Mouse (Mus musculus): ENCODE data around the gene Gfod2. TPM values are rescaled to one million over a fixed set of nuclear protein-coding genes. Genes with fewer than 3 reads are reported as not detected.

The Gfod2 gene
- polyA plus RNA-seq (2015; fragmentation: Nextera tagmentation; extraction: Ambion mirVana), result 74.2 and 83.3 TPM in 2 replicates

DNA sequence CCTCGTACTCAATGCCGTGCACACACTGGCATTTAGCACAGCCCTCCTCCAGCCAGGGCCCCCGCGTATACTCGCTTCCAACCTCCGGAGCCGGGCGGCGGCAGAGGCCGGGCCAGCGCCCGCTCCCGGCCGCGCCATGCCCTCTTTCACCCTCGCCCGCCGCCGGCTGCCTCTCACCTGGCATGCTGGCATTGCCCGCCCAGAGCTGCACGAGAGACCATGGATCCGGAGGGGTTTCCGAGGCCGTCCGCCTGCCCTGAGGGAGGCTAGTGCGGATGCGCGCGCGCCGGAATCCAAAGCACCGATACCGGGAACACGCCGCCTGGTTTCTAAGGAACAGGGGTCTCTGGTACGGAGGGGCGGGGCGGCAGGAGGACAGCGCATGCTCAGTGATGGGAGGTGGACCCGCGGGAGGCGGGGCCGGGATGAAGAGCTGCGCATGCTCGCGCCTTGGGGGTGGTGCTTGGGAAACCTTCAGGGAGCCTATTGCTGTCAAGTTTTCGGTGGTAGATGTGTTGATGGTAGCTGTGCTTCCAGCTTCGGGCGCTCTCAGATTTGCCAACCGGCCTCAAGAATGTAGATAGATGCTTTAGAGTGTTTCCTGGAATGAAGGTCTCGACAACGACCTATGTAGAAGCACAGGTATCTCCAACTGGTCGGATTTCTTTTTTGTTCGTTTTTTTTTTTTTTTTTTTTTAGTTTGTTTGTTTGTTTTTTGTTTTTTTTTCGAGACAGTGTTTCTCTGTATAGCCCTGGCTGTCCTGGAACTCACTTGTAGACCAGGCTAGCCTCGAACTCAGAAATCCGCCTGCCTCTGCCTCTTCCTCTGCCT lies at the start of gene Gfod2:
Gene Gfod2, minus strand, starts transcription at position 388 of the 832 bp plus-strand sequence.
- Histone ChIP-seq H3K36me3 (ENCODE audit: control insufficient read depth, insufficient read depth) (no peaks in the 10 kb centered on the region), H3K4me1 (replicated peaks; ENCODE audit: control insufficient read depth, insufficient read depth, low read length) (peaks cover 20% of the 10 kb centered on the region), H3K27ac (ENCODE audit: low read length) (peak within 1 kb of the TSS; percentile 93), H3K27me3 (replicated peaks; ENCODE audit: control insufficient read depth, insufficient read depth, low read length) (no peaks in the 10 kb centered on the region), H3K4me3 (replicated peaks; ENCODE audit: low read length) (peak within 1 kb of the TSS; percentile 93), H3K4me2 (ENCODE audit: low read length) (peak within 1 kb of the TSS; percentile 90), H3K9ac (replicated peaks; ENCODE audit: low read depth, low read length) (peak within 1 kb of the TSS; percentile 93), H3K9me3 (ENCODE audit: control insufficient read depth, low read length) (no peaks in the 10 kb centered on the region)
- WGBS, result 4% methylated on average over 57 of the region's 57 CpGs
- ATAC-seq, result peak; percentile 99

DNA sequence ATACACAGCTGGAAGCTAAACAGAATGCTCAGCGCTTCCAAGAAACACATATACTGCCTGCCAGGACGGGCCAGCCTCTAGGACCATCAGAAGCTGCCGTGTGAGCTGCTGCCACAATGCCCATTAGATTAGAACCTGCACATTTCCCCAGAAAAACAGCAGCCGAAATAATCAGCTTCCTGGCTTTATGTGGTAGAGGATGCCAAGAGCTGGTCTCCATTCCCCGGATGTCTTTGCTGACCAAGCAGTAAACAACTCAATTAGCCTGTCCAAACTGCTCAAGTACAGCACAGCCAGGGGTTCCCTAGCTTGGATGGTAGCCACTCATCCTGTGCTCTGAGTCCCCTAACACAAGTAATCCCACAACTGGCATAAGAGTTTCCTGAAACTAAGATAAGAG lies 49.3 kb upstream of the Gfod2 start:
- Histone ChIP-seq H3K4me2 (ENCODE audit: low read length) (no peak overlapping the region), H3K9ac (replicated peaks; ENCODE audit: low read depth, low read length) (no peak overlapping the region), H3K4me1 (replicated peaks; ENCODE audit: control insufficient read depth, insufficient read depth, low read length) (no peaks in the 10 kb centered on the region), H3K4me3 (replicated peaks; ENCODE audit: low read length) (no peak overlapping the region), H3K36me3 (ENCODE audit: control insufficient read depth, insufficient read depth) (peaks cover 4% of the 10 kb centered on the region), H3K9me3 (ENCODE audit: control insufficient read depth, low read length) (no peaks in the 10 kb centered on the region), H3K27ac (ENCODE audit: low read length) (no peak overlapping the region), H3K27me3 (replicated peaks; ENCODE audit: control insufficient read depth, insufficient read depth, low read length) (no peaks in the 10 kb centered on the region)
- ATAC-seq, result no peak
- WGBS, result 83% methylated on average over 5 of the region's 5 CpGs

DNA sequence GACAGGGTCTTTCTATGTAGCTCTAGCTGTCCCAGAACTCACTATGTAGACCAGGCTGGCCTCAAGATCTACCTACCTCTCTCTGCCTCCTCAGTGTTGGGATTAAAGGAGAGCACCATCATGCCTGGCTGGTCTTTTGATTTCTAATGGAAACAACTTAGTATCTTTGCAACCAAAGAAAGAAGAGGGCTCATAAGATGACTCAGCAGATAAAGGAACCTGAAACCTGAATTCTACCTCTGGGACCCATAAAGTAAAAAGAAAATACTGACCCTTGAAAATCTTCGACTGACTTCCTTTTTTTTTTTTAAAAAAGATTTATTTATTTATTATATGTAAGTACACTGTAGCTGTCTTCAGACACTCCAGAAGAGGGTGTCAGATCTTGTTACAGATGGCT lies 47.5 kb upstream of the Gfod2 start:
- Histone ChIP-seq H3K9me3 (ENCODE audit: control insufficient read depth, low read length) (no peaks in the 10 kb centered on the region), H3K27me3 (replicated peaks; ENCODE audit: control insufficient read depth, insufficient read depth, low read length) (no peaks in the 10 kb centered on the region), H3K4me2 (ENCODE audit: low read length) (no peak overlapping the region)

GRCm38 (mm10) chr8:105805346-105805745 lies 46.9 kb upstream of the Gfod2 start:
- no peaks in the 10 kb centered on the region for H3K27me3 ChIP-seq (replicated peaks; ENCODE audit: control insufficient read depth, insufficient read depth, low read length)
- no peak overlapping the region for H3K4me2 ChIP-seq (ENCODE audit: low read length)
- H3K36me3 ChIP-seq (ENCODE audit: control insufficient read depth, insufficient read depth), result peaks cover 4% of the 10 kb centered on the region
- no peaks in the 10 kb centered on the region for H3K4me1 ChIP-seq (replicated peaks; ENCODE audit: control insufficient read depth, insufficient read depth, low read length)
- ATAC-seq, result no peak
- H3K9me3 ChIP-seq (ENCODE audit: control insufficient read depth, low read length), result no peaks in the 10 kb centered on the region
- H3K4me3 ChIP-seq (replicated peaks; ENCODE audit: low read length), result no peak overlapping the region
- 74% methylated on average over 3 of the region's 3 CpGs for WGBS
- no peak overlapping the region for H3K9ac ChIP-seq (replicated peaks; ENCODE audit: low read depth, low read length)
- H3K27ac ChIP-seq (ENCODE audit: low read length), result no peak overlapping the region

More for the DNA sequence above, 47.5 kb upstream of the Gfod2 start:
- Histone ChIP-seq H3K9ac (replicated peaks; ENCODE audit: low read depth, low read length) (no peak overlapping the region), H3K27ac (ENCODE audit: low read length) (no peak overlapping the region), H3K36me3 (ENCODE audit: control insufficient read depth, insufficient read depth) (peaks cover 4% of the 10 kb centered on the region), H3K4me1 (replicated peaks; ENCODE audit: control insufficient read depth, insufficient read depth, low read length) (no peaks in the 10 kb centered on the region), H3K4me3 (replicated peaks; ENCODE audit: low read length) (no peak overlapping the region)
- no peak for ATAC-seq
- WGBS, result 95% methylated on average over 1 of the region's 1 CpGs

- no peak overlapping the region for H3K4me3 ChIP-seq (replicated peaks; ENCODE audit: low read length)
- no peak overlapping the region for H3K9ac ChIP-seq (replicated peaks; ENCODE audit: low read depth, low read length)
- H3K27ac ChIP-seq (ENCODE audit: low read length), result no peak overlapping the region
- no peaks in the 10 kb centered on the region for H3K4me1 ChIP-seq (replicated peaks; ENCODE audit: control insufficient read depth, insufficient read depth, low read length)
- H3K4me2 ChIP-seq (ENCODE audit: low read length), result no peak overlapping the region
- no peaks in the 10 kb centered on the region for H3K27me3 ChIP-seq (replicated peaks; ENCODE audit: control insufficient read depth, insufficient read depth, low read length)
- peaks cover 4% of the 10 kb centered on the region for H3K36me3 ChIP-seq (ENCODE audit: control insufficient read depth, insufficient read depth)
- no peak for ATAC-seq
- H3K9me3 ChIP-seq (ENCODE audit: control insufficient read depth, low read length), result no peaks in the 10 kb centered on the region
- WGBS, result 92% methylated on average over 7 of the region's 7 CpGs
Measured at GRCm38 (mm10) chr8:105804797-105805196, 46.3 kb upstream of the Gfod2 start.

GRCm38 (mm10) chr8:105801153-105801904 lies 42.9 kb upstream of the Gfod2 start:
- ATAC-seq, result no peak

GRCm38 (mm10) chr8:105799091-105799812 lies 40.8 kb upstream of the Gfod2 start:
- H3K4me1 ChIP-seq (replicated peaks; ENCODE audit: control insufficient read depth, insufficient read depth, low read length), result peaks cover 5% of the 10 kb centered on the region
- WGBS, result 42% methylated on average over 8 of the region's 8 CpGs
- no peak overlapping the region for H3K4me3 ChIP-seq (replicated peaks; ENCODE audit: low read length)
- H3K9ac ChIP-seq (replicated peaks; ENCODE audit: low read depth, low read length), result no peak overlapping the region
- H3K9me3 ChIP-seq (ENCODE audit: control insufficient read depth, low read length), result no peaks in the 10 kb centered on the region
- no peak overlapping the region for H3K4me2 ChIP-seq (ENCODE audit: low read length)
- no peaks in the 10 kb centered on the region for H3K36me3 ChIP-seq (ENCODE audit: control insufficient read depth, insufficient read depth)
- no peaks in the 10 kb centered on the region for H3K27me3 ChIP-seq (replicated peaks; ENCODE audit: control insufficient read depth, insufficient read depth, low read length)
- peak; percentile 55; the same call in 1 of the 2 replicates for ATAC-seq
- H3K27ac ChIP-seq (ENCODE audit: low read length), result no peak overlapping the region

More at GRCm38 (mm10) chr8:105801153-105801904, 42.9 kb upstream of the Gfod2 start:
- Histone ChIP-seq H3K9me3 (ENCODE audit: control insufficient read depth, low read length) (no peaks in the 10 kb centered on the region), H3K27ac (ENCODE audit: low read length) (no peak overlapping the region), H3K36me3 (ENCODE audit: control insufficient read depth, insufficient read depth) (peaks cover 4% of the 10 kb centered on the region), H3K9ac (replicated peaks; ENCODE audit: low read depth, low read length) (no peak overlapping the region), H3K27me3 (replicated peaks; ENCODE audit: control insufficient read depth, insufficient read depth, low read length) (no peaks in the 10 kb centered on the region), H3K4me1 (replicated peaks; ENCODE audit: control insufficient read depth, insufficient read depth, low read length) (peaks cover 5% of the 10 kb centered on the region), H3K4me2 (ENCODE audit: low read length) (no peak overlapping the region), H3K4me3 (replicated peaks; ENCODE audit: low read length) (no peak overlapping the region)
- 90% methylated on average over 6 of the region's 6 CpGs for WGBS

- WGBS, result 92% methylated on average over 5 of the region's 5 CpGs
- Histone ChIP-seq H3K4me3 (replicated peaks; ENCODE audit: low read length) (no peak overlapping the region), H3K36me3 (ENCODE audit: control insufficient read depth, insufficient read depth) (no peaks in the 10 kb centered on the region), H3K9ac (replicated peaks; ENCODE audit: low read depth, low read length) (no peak overlapping the region), H3K9me3 (ENCODE audit: control insufficient read depth, low read length) (no peaks in the 10 kb centered on the region), H3K4me2 (ENCODE audit: low read length) (no peak overlapping the region), H3K27me3 (replicated peaks; ENCODE audit: control insufficient read depth, insufficient read depth, low read length) (no peaks in the 10 kb centered on the region), H3K27ac (ENCODE audit: low read length) (no peak overlapping the region), H3K4me1 (replicated peaks; ENCODE audit: control insufficient read depth, insufficient read depth, low read length) (peaks cover 5% of the 10 kb centered on the region)
- ATAC-seq, result no peak
Measured at GRCm38 (mm10) chr8:105798408-105798807, 39.9 kb upstream of the Gfod2 start.

GRCm38 (mm10) chr8:105795785-105796184 lies 37.3 kb upstream of the Gfod2 start:
- no peak overlapping the region for H3K9ac ChIP-seq (replicated peaks; ENCODE audit: low read depth, low read length)
- no peak overlapping the region for H3K27ac ChIP-seq (ENCODE audit: low read length)
- peaks cover 5% of the 10 kb centered on the region for H3K4me1 ChIP-seq (replicated peaks; ENCODE audit: control insufficient read depth, insufficient read depth, low read length)
- no peak overlapping the region for H3K4me2 ChIP-seq (ENCODE audit: low read length)
- H3K27me3 ChIP-seq (replicated peaks; ENCODE audit: control insufficient read depth, insufficient read depth, low read length), result no peaks in the 10 kb centered on the region
- H3K4me3 ChIP-seq (replicated peaks; ENCODE audit: low read length), result no peak overlapping the region
- H3K36me3 ChIP-seq (ENCODE audit: control insufficient read depth, insufficient read depth), result no peaks in the 10 kb centered on the region
- no peak for ATAC-seq
- 93% methylated on average over 1 of the region's 1 CpGs for WGBS
- H3K9me3 ChIP-seq (ENCODE audit: control insufficient read depth, low read length), result no peaks in the 10 kb centered on the region

All from forebrain, embryonic 16.5 days (tissue).